Mouse (Mus musculus): ENCODE measurements at regions not wholly inside any gene's neighbourhood (a gene's known extent, or its start where the extent isn't known, plus 50 kb on each side); places are given as distances from the start of the nearest gene placed in this dataset.

- no peak for DNase-seq
Observed at GRCm38 (mm10) chr8:95974889-95975288, 86.5 kb upstream of the Got2 start.

- no peak for DNase-seq
Observed at GRCm38 (mm10) chr8:95974231-95974630, 85.9 kb upstream of the Got2 start.

- DNase-seq = no peak
Observed at GRCm38 (mm10) chr8:95973571-95973970, 85.2 kb upstream of the Got2 start.

GRCm38 (mm10) chr8:95968828-95969227 is 80.5 kb upstream of the Got2 start:
- DNase-seq = no peak

- DNase-seq = no peak
Observed at GRCm38 (mm10) chr8:95966430-95966829, 78.1 kb upstream of the Got2 start.

GRCm38 (mm10) chr8:95952257-95952656 is 63.9 kb upstream of the Got2 start:
- DNase-seq = no peak

GRCm38 (mm10) chr8:95951794-95952193 is 63.4 kb upstream of the Got2 start:
- peak; percentile 26 to 29 for DNase-seq
